Mouse (Mus musculus) brain, embryonic 14.5 days (tissue): ENCODE measurements around the gene Oas1h.

ENCODE experiments used
- CTCF ChIP-seq: fragments of 200-500 bp; IDR thresholded peaks from 2 replicates; pipeline ENCODE4 v1.5.1; 2012; ENCODE audit warnings: inconsistent platforms, mild to moderate bottlenecking, moderate library complexity, borderline replicate concordance; ENCODE audit not compliant: insufficient read depth, insufficient read length; ENCODE audit errors: extremely low read depth
- POLR2A ChIP-seq: fragments of 200-500 bp; IDR thresholded peaks from 2 replicates; pipeline ENCODE4 v1.6.1; 2012; ENCODE audit warnings: mild to moderate bottlenecking, inconsistent platforms, borderline replicate concordance; ENCODE audit not compliant: poor library complexity, insufficient read depth, insufficient read length, severe bottlenecking; ENCODE audit errors: extremely low read depth

- TF ChIP-seq CTCF, result no peak
- TF ChIP-seq POLR2A, result no peak
Observed at GRCm38 (mm10) chr5:120869436-120870015, 8.3 kb downstream of the Oas1h start.
